Mouse (Mus musculus) limb, embryonic 13.5 days (tissue): ENCODE data around the gene Hprt. TPM values are rescaled to one million over a fixed set of nuclear protein-coding genes. Genes with fewer than 3 reads are reported as not detected.
"Not testable (repeated sequence)": the region's sequence is repeated elsewhere in the genome, so short reads cannot be mapped to it uniquely, and the experiment has no call there.

Source experiments
- ATAC-seq: fragments of 200-750 bp; cut with Nextera tagmentation; 2 replicates; pipeline ENCODE4 v1.8.0; 2017; ENCODE audit warnings: low read depth, moderate number of reproducible peaks, moderate TSS enrichment; ENCODE audit not compliant: low FRiP score
- H3K27ac ChIP-seq: fragments of 300-500 bp; sonication (generic); 2 replicates; pipeline ENCODE4 v1.5.1; 2015; ENCODE audit warnings: inconsistent platforms, mild to moderate bottlenecking, moderate library complexity
- H3K27me3 ChIP-seq: fragments of 300-500 bp; sonication (generic); 2 replicates; pipeline ENCODE4 v1.6.1; 2015; ENCODE audit warnings: mild to moderate bottlenecking, inconsistent platforms
- H3K36me3 ChIP-seq: fragments of 300-500 bp; sonication (generic); 2 replicates; pipeline ENCODE4 v1.6.1; 2015; ENCODE audit warnings: inconsistent platforms, mild to moderate bottlenecking, moderate library complexity
- H3K4me1 ChIP-seq: fragments of 300-500 bp; sonication (generic); 2 replicates; pipeline ENCODE4 v1.6.1; 2015; ENCODE audit warnings: inconsistent platforms
- H3K4me2 ChIP-seq: fragments of 300-500 bp; sonication (generic); replicated peaks from 2 replicates; pipeline ENCODE4 v1.6.1; 2015; ENCODE audit warnings: inconsistent platforms, mild to moderate bottlenecking, moderate library complexity
- H3K4me3 ChIP-seq: fragments of 300-500 bp; sonication (generic); 2 replicates; pipeline ENCODE4 v1.5.1; 2015; ENCODE audit warnings: moderate library complexity, mild to moderate bottlenecking, inconsistent platforms
- H3K9ac ChIP-seq: fragments of 300-500 bp; sonication (generic); 2 replicates; pipeline ENCODE4 v1.6.1; 2015; ENCODE audit warnings: mild to moderate bottlenecking, inconsistent platforms
- H3K9me3 ChIP-seq: fragments of 300-500 bp; sonication (generic); 2 replicates; pipeline ENCODE4 v1.6.1; 2016; ENCODE audit warnings: inconsistent platforms
- WGBS: fragments of 180-500 bp; shearing (Covaris S2); methylation state at CpG from one replicate; pipeline ENCODE4 v1.1.7; 2015; 5-methylcytosine and 5-hydroxymethylcytosine counted together
- polyA plus RNA-seq: library from polyadenylated mRNA; unstranded; fragments of >200 nt; fragmentation: Nextera tagmentation; extraction: Ambion mirVana; gene quantifications from 2 replicates; pipeline ENCODE4 v1.2.1, GENCODE M21; 2015

The Hprt gene
- polyA plus RNA-seq = 88.4 and 94.0 TPM in 2 replicates

- peak; percentile 97 for ATAC-seq
- 18% methylated on average over 61 of the region's 72 CpGs for WGBS
- Histone ChIP-seq H3K9ac (peak within 1 kb of the TSS; percentile 79), H3K36me3 (no peaks in the 10 kb centered on the region), H3K9me3 (no peaks in the 10 kb centered on the region), H3K4me3 (peak within 1 kb of the TSS; percentile 66), H3K27me3 (no peaks in the 10 kb centered on the region), H3K27ac (peak within 1 kb of the TSS; percentile 86), H3K4me2 (peak within 1 kb of the TSS; percentile 59), H3K4me1 (peaks cover 9% of the 10 kb centered on the region; the same call in 1 of the 2 replicates)
These were observed at the start of gene Hprt for GRCm38 (mm10) chrX:52987905-52988783. Gene Hprt, plus strand, starts transcription at chrX:52988137.

GRCm38 (mm10) chrX:52945509-52945908, 42.4 kb upstream of the Hprt start:
- Histone ChIP-seq H3K4me1 (no peaks in the 10 kb centered on the region), H3K27ac (no peak overlapping the region), H3K9ac (no peak overlapping the region), H3K27me3 (no peaks in the 10 kb centered on the region), H3K36me3 (peaks cover 44% of the 10 kb centered on the region), H3K9me3 (no peaks in the 10 kb centered on the region), H3K4me3 (no peak overlapping the region), H3K4me2 (no peak overlapping the region)
- WGBS = 90% methylated on average over 5 of the region's 5 CpGs
- ATAC-seq = no peak

- Histone ChIP-seq H3K27me3 (no peaks in the 10 kb centered on the region), H3K36me3 (peaks cover 34% of the 10 kb centered on the region), H3K4me3 (no peak overlapping the region), H3K27ac (no peak overlapping the region), H3K9ac (no peak overlapping the region), H3K4me1 (no peaks in the 10 kb centered on the region), H3K4me2 (no peak overlapping the region), H3K9me3 (no peaks in the 10 kb centered on the region)
- 59% methylated on average over 2 of the region's 2 CpGs for WGBS
- no peak for ATAC-seq
These were observed 38.2 kb upstream of the Hprt start for GRCm38 (mm10) chrX:52949713-52950112.

- H3K4me1 ChIP-seq = no peaks in the 10 kb centered on the region
- no peaks in the 10 kb centered on the region for H3K27me3 ChIP-seq
- no peaks in the 10 kb centered on the region for H3K9me3 ChIP-seq
- no peak for ATAC-seq
- H3K4me3 ChIP-seq = no peak overlapping the region
- H3K4me2 ChIP-seq = no peak overlapping the region
- no peak overlapping the region for H3K27ac ChIP-seq
- H3K36me3 ChIP-seq = peaks cover 10% of the 10 kb centered on the region
- no peak overlapping the region for H3K9ac ChIP-seq
- WGBS = 92% methylated on average over 4 of the region's 4 CpGs
These were observed 31.0 kb upstream of the Hprt start for GRCm38 (mm10) chrX:52956942-52957341.

GRCm38 (mm10) chrX:52961559-52962110, 26.3 kb upstream of the Hprt start:
- Histone ChIP-seq H3K4me1 (no peaks in the 10 kb centered on the region), H3K9me3 (no peaks in the 10 kb centered on the region), H3K36me3 (peaks cover 3% of the 10 kb centered on the region; the same call in 1 of the 2 replicates), H3K27ac (no peak overlapping the region), H3K4me3 (no peak overlapping the region), H3K27me3 (no peaks in the 10 kb centered on the region), H3K4me2 (no peak overlapping the region), H3K9ac (no peak overlapping the region)
- WGBS = 72% methylated on average over 5 of the region's 5 CpGs
- ATAC-seq = no peak

GRCm38 (mm10) chrX:52965149-52965548, 22.8 kb upstream of the Hprt start:
- Histone ChIP-seq H3K4me2 (no peak overlapping the region), H3K27ac (no peak overlapping the region), H3K4me3 (no peak overlapping the region), H3K9me3 (no peaks in the 10 kb centered on the region), H3K4me1 (no peaks in the 10 kb centered on the region), H3K36me3 (no peaks in the 10 kb centered on the region), H3K9ac (no peak overlapping the region), H3K27me3 (no peaks in the 10 kb centered on the region)
- ATAC-seq = no peak
- 88% methylated on average over 2 of the region's 2 CpGs for WGBS

GRCm38 (mm10) chrX:52971211-52972006, 16.5 kb upstream of the Hprt start:
- ATAC-seq = no peak
- 59% methylated on average over 3 of the region's 3 CpGs for WGBS
- Histone ChIP-seq H3K9ac (no peak overlapping the region), H3K4me1 (no peaks in the 10 kb centered on the region), H3K4me3 (no peak overlapping the region), H3K36me3 (no peaks in the 10 kb centered on the region), H3K4me2 (no peak overlapping the region), H3K27me3 (no peaks in the 10 kb centered on the region), H3K27ac (no peak overlapping the region), H3K9me3 (no peaks in the 10 kb centered on the region)

GRCm38 (mm10) chrX:52972129-52972528, 15.8 kb upstream of the Hprt start:
- Histone ChIP-seq H3K4me2 (no peak overlapping the region), H3K9ac (no peak overlapping the region), H3K36me3 (no peaks in the 10 kb centered on the region), H3K9me3 (no peaks in the 10 kb centered on the region), H3K4me3 (no peak overlapping the region), H3K27ac (no peak overlapping the region), H3K27me3 (no peaks in the 10 kb centered on the region), H3K4me1 (no peaks in the 10 kb centered on the region)
- whole genome bisulfite sequencing = 64% methylated on average over 1 of the region's 1 CpGs
- ATAC-seq = no peak

- ATAC-seq = no peak
- Histone ChIP-seq H3K4me2 (no peak overlapping the region), H3K4me3 (no peak overlapping the region), H3K27me3 (no peaks in the 10 kb centered on the region), H3K36me3 (no peaks in the 10 kb centered on the region), H3K9ac (no peak overlapping the region), H3K27ac (no peak overlapping the region), H3K9me3 (no peaks in the 10 kb centered on the region), H3K4me1 (no peaks in the 10 kb centered on the region)
- 96% methylated on average over 1 of the region's 1 CpGs for WGBS
These were observed 15.3 kb upstream of the Hprt start for GRCm38 (mm10) chrX:52972680-52973079.

GRCm38 (mm10) chrX:52978576-52978975, 9.4 kb upstream of the Hprt start:
- WGBS = 59% methylated on average over 1 of the region's 1 CpGs
- H3K4me3 ChIP-seq = no peak overlapping the region
- H3K36me3 ChIP-seq = no peaks in the 10 kb centered on the region
- ATAC-seq = no peak
- H3K4me2 ChIP-seq = no peak overlapping the region
- H3K4me1 ChIP-seq = no peaks in the 10 kb centered on the region
- no peak overlapping the region for H3K9ac ChIP-seq
- H3K27ac ChIP-seq = no peak overlapping the region
- no peaks in the 10 kb centered on the region for H3K9me3 ChIP-seq
- H3K27me3 ChIP-seq = no peaks in the 10 kb centered on the region

- Histone ChIP-seq H3K4me2 (no peak overlapping the region), H3K4me3 (no peak overlapping the region), H3K9me3 (no peaks in the 10 kb centered on the region), H3K27ac (no peak overlapping the region), H3K4me1 (no peaks in the 10 kb centered on the region), H3K27me3 (no peaks in the 10 kb centered on the region), H3K9ac (no peak overlapping the region), H3K36me3 (no peaks in the 10 kb centered on the region)
- ATAC-seq = no peak
- WGBS = 64% methylated on average over 3 of the region's 3 CpGs
These were observed 6.6 kb upstream of the Hprt start for GRCm38 (mm10) chrX:52981378-52981777.

GRCm38 (mm10) chrX:52994726-52995125, 6.8 kb downstream of the Hprt start:
- 84% methylated on average over 5 of the region's 5 CpGs for WGBS

More at GRCm38 (mm10) chrX:52994726-52995125, 6.8 kb downstream of the Hprt start:
- not testable (repeated sequence) for H3K36me3 ChIP-seq, H3K27me3 ChIP-seq, H3K27ac ChIP-seq, ATAC-seq, H3K9me3 ChIP-seq, H3K4me1 ChIP-seq, H3K4me2 ChIP-seq, H3K4me3 ChIP-seq, H3K9ac ChIP-seq
